Mouse (Mus musculus) limb, embryonic 11.5 days (tissue): ENCODE data around the gene Acvr1b. TPM values are rescaled to one million over a fixed set of nuclear protein-coding genes. Genes with fewer than 3 reads are reported as not detected.

Experiments used
- ATAC-seq: fragments of 200-750 bp; cut with Nextera tagmentation; 2 replicates; pipeline ENCODE4 v1.8.0; 2017; ENCODE audit warnings: low read depth; ENCODE audit not compliant: insufficient number of reproducible peaks, low FRiP score, low TSS enrichment
- DNase-seq: peaks from one replicate; pipeline ENCODE4 v3.0.0-alpha.2; 2015; ENCODE audit warnings: low spot score
- H3K27ac ChIP-seq: fragments of 300-500 bp; sonication (generic); replicated peaks from 2 replicates; pipeline ENCODE4 v1.5.1; 2014; ENCODE audit warnings: low read depth, mild to moderate bottlenecking, low read length
- H3K27me3 ChIP-seq: fragments of 300-500 bp; sonication (generic); 2 replicates; pipeline ENCODE4 v1.6.1; 2014; ENCODE audit warnings: mild to moderate bottlenecking, low read length, mixed read lengths; ENCODE audit not compliant: control insufficient read depth, insufficient read depth
- H3K36me3 ChIP-seq: fragments of 300-500 bp; sonication (generic); 2 replicates; pipeline ENCODE4 v1.6.1; 2014; ENCODE audit warnings: mild to moderate bottlenecking, low read length, moderate library complexity, mixed read lengths; ENCODE audit not compliant: control insufficient read depth, insufficient read depth
- H3K4me1 ChIP-seq: fragments of 300-500 bp; sonication (generic); 2 replicates; pipeline ENCODE4 v1.6.1; 2014; ENCODE audit warnings: low read length, mixed read lengths; ENCODE audit not compliant: control insufficient read depth, insufficient read depth
- H3K4me2 ChIP-seq: fragments of 300-500 bp; sonication (generic); 2 replicates; pipeline ENCODE4 v1.6.1; 2014; ENCODE audit warnings: low read depth, mild to moderate bottlenecking, moderate library complexity; ENCODE audit not compliant: severe bottlenecking
- H3K4me3 ChIP-seq: fragments of 300-500 bp; sonication (generic); 2 replicates; pipeline ENCODE4 v1.5.1; 2014; ENCODE audit warnings: low read depth, low read length
- H3K9ac ChIP-seq: fragments of 300-500 bp; sonication (generic); 2 replicates; pipeline ENCODE4 v1.6.1; 2014; ENCODE audit warnings: mild to moderate bottlenecking, low read length
- H3K9me3 ChIP-seq: fragments of 300-500 bp; sonication (generic); 2 replicates; pipeline ENCODE4 v1.6.1; 2016; ENCODE audit warnings: low read length; ENCODE audit not compliant: control insufficient read depth
- WGBS: fragments of 180-500 bp; shearing (Covaris S2); extraction: QIAGEN DNeasy Blood & Tissue Kit; methylation state at CpG from one replicate; pipeline ENCODE4 v1.1.7; 2014; 5-methylcytosine and 5-hydroxymethylcytosine counted together
- polyA plus RNA-seq: library from polyadenylated mRNA; unstranded; fragments of >200 nt; fragmentation: Nextera tagmentation; extraction: Ambion mirVana; gene quantifications from 2 replicates; pipeline ENCODE4 v1.2.1, GENCODE M21; 2014

Gene Acvr1b
- polyA plus RNA-seq, 1 experiment from 2014 or later, result 9.4 TPM

DNA sequence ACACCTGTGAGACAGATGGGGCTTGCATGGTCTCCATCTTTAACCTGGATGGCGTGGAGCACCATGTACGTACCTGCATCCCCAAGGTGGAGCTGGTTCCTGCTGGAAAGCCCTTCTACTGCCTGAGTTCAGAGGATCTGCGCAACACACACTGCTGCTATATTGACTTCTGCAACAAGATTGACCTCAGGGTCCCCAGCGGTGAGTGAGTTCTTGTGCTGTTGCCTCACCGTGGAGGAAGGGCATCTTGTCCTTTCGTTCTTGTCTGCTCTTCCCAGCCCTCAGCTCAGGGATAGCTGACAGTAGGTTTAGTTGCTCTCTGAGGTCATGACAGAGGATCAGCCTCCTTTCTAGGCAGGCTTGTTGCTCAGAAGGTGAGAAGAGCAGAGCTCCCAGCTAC, 20.1 kb downstream of the Acvr1b start:
- 97% methylated on average over 6 of the region's 6 CpGs for WGBS
- H3K9ac ChIP-seq, result no peak overlapping the region
- ATAC-seq, result no peak
- H3K4me1 ChIP-seq, result 0 out of 2 replicates have a peak, but pooled peaks cover 6% of the 10 kb centered on the region
- H3K27ac ChIP-seq, result no peak overlapping the region
- H3K36me3 ChIP-seq, result peaks cover 20% of the 10 kb centered on the region
- H3K4me2 ChIP-seq, result no peak overlapping the region
- no peaks in the 10 kb centered on the region for H3K9me3 ChIP-seq
- no peaks in the 10 kb centered on the region for H3K27me3 ChIP-seq
- DNase-seq, result no peak
- H3K4me3 ChIP-seq, result no peak overlapping the region

DNA sequence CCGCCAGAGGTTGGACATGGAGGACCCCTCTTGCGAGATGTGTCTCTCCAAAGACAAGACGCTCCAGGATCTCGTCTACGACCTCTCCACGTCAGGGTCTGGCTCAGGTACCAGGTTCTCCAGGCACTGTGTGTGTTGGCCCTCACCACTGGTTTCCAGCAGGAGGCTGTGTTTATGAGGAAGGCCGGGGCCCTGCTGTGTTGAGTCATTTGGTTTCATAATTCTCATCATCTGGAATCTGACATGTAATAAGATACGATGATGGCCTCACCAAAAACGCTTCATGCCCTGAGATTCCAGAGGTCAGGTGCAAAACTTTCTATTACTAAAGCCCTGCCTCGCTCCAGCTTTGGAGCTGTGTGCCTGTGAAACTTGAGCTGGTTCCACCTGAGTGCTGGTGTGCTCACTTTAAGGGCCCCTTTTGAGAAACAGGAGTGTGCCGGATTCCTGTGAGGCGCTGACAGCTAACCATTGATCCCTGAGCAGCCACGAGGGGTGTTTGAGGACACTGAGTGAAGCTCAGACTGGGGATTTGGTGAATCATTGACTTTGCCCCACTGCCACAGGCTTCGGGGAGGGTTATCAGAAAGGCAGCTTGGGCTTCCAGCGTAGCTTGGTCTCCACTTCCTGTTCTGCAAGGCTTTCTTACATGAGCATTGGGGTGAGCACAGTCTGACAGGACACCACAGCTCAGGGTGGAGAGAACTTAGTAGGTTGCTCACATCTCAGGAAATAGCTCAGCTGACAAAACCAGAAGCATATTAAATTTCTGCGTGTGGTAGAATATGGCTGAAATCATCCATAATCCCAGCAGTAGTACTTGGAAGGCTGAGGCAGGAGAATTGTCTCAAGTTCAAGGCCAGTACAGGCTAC, 21.3 kb downstream of the Acvr1b start:
- Histone ChIP-seq H3K4me2 (no peak overlapping the region), H3K4me1 (0 out of 2 replicates have a peak, but pooled peaks cover 6% of the 10 kb centered on the region), H3K9ac (no peak overlapping the region), H3K9me3 (no peaks in the 10 kb centered on the region), H3K27me3 (no peaks in the 10 kb centered on the region), H3K27ac (no peak overlapping the region), H3K4me3 (no peak overlapping the region), H3K36me3 (peaks cover 26% of the 10 kb centered on the region)
- 94% methylated on average over 16 of the region's 16 CpGs for WGBS
- DNase-seq, result no peak
- ATAC-seq, result no peak

DNA sequence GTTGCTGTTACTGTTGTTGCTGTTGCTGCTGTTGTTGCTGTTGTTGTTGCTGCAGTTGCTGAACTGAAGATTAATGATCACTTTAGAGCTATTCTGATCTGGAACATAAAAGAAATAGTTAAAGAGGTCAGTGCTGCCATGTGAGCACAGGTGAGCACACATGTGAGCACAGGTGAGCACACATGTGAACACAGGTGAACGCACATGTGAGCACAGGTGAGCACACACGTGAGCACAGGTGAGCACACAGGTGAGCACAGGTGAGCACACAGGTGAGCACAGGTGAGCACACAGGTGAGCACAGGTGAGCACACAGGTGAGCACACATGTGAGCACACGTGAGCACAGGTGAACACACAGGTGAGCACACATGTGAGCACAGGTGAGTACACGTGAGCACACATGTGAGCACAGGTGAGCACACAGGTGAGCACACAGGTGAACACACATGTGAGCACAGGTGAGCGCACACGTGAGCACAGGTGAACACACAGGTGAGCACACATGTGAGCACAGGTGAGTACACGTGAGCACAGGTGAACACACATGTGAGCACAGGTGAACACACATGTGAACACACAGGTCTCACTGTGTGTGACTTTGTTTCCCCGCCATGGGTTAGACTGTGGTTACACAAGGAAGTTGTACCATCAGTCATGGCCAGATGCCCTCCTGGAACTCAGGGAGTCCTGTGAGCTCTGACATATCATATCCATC, 22.4 kb downstream of the Acvr1b start:
- ATAC-seq (no peak), DNase-seq (no peak)
- no peak overlapping the region for H3K4me2 ChIP-seq
- no peak overlapping the region for H3K4me3 ChIP-seq
- no peak overlapping the region for H3K27ac ChIP-seq
- 0 out of 2 replicates have a peak, but pooled peaks cover 4% of the 10 kb centered on the region for H3K4me1 ChIP-seq
- H3K9ac ChIP-seq, result no peak overlapping the region
- peaks cover 35% of the 10 kb centered on the region for H3K36me3 ChIP-seq
- WGBS, result 93% methylated on average over 8 of the region's 8 CpGs
- H3K9me3 ChIP-seq, result no peaks in the 10 kb centered on the region
- no peaks in the 10 kb centered on the region for H3K27me3 ChIP-seq

DNA sequence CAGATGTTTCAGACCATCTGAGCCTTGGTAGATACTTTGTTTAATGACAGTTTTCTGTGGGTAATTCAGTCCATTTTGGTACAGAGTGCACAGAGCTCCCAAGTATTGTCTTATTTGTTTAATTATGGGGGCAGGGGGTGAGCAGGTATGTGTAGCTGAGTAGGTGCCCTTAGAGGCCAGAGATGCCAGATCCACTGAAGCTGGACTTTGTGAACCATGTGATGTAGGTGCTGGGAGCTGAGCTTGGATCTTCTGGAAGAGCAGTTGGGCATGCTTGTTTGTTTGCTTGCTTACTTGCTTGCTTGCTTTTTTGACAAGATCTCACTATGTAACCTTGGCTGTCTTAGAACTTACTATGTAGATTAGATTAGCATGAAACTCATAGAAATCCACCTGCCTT, 23.1 kb downstream of the Acvr1b start:
- no peak for ATAC-seq
- H3K36me3 ChIP-seq, result peaks cover 35% of the 10 kb centered on the region

DNA sequence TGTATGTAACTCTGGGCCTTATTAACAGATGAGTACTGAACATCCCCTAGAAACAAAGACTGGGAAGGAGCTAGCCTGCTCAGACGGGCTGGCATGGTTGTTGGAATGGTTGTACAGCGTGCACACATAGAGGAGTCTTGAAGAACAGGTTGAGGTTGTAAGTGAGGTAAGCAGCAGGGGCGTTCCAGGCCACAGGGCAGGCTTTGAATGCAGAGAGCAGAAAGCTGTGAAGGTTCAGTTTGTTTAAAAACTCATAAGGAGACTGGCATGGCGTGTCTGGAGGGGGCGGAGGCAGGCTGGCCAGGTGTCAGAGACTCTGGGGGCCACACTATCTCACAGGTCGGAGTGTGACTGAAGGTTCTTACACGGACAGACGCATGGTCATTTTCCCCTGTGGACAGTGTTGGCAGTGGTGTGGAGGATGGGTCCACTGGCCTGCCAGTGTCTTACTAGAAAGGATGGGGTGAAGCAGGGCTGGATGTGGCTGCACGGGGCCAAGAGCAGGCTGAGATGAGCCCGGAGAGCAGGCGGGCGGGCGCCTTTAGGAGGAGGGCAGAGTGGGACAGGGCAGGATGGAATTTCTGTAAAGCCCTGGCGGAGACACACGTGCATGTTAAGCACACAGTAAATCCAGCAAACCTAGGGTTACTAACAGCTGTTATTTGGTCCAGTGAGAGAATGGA, 23.8 kb downstream of the Acvr1b start:
- H3K27ac ChIP-seq, result no peak overlapping the region

More for the DNA sequence above, 23.1 kb downstream of the Acvr1b start:
- Histone ChIP-seq H3K27ac (no peak overlapping the region), H3K27me3 (no peaks in the 10 kb centered on the region), H3K4me1 (0 out of 2 replicates have a peak, but pooled peaks cover 2% of the 10 kb centered on the region), H3K9me3 (no peaks in the 10 kb centered on the region), H3K9ac (no peak overlapping the region), H3K4me2 (no peak overlapping the region), H3K4me3 (no peak overlapping the region)
- DNase-seq, result no peak

DNA sequence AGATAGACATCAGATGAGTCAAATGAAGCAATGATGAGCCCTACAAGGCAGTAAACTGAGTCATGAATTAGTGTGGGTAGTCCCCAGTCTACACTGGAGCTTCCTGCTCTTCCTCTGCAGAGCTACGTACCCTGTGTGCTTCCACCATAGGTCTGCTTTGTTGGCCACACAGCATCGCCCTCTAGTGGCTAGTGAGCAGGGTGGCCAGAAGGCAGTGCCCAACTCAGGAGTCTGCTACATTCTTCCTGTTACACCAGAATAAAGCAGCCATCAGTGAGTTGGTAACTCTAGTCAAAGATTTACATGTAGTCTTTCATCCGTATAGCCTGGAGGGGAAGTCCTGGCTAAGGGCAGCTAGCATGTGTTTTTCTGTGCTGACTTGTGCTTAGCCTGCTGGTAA, 24.4 kb downstream of the Acvr1b start:
- WGBS, result 24% methylated on average over 3 of the region's 3 CpGs
- Histone ChIP-seq H3K9ac (no peak overlapping the region), H3K27me3 (no peaks in the 10 kb centered on the region), H3K4me2 (no peak overlapping the region), H3K4me3 (no peak overlapping the region), H3K36me3 (peaks cover 43% of the 10 kb centered on the region), H3K27ac (no peak overlapping the region), H3K9me3 (no peaks in the 10 kb centered on the region), H3K4me1 (no peaks in the 10 kb centered on the region)
- DNase-seq, result peak; percentile 74
- no peak for ATAC-seq

More for the DNA sequence above, 23.8 kb downstream of the Acvr1b start:
- Histone ChIP-seq H3K4me1 (no peaks in the 10 kb centered on the region), H3K4me2 (no peak overlapping the region), H3K4me3 (no peak overlapping the region), H3K36me3 (peaks cover 40% of the 10 kb centered on the region), H3K27me3 (no peaks in the 10 kb centered on the region), H3K9me3 (no peaks in the 10 kb centered on the region), H3K9ac (no peak overlapping the region)
- 91% methylated on average over 15 of the region's 15 CpGs for WGBS
- ATAC-seq (no peak), DNase-seq (no peak)

DNA sequence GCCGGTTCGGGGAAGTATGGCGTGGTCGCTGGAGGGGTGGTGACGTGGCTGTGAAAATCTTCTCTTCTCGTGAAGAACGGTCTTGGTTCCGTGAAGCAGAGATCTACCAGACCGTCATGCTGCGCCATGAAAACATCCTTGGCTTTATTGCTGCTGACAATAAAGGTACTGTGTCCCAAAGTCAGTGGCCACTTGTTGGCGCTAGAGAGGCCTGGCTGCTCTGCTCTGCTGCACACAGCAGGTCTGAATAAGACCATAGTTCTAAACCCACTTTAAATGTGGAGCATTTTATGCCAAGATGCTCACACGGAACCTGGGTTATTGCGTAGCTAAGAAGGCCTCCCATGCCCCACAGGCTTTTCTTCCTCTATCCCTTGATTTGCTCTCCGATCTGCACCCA, 25.0 kb downstream of the Acvr1b start:
- ATAC-seq, result no peak
- WGBS, result 91% methylated on average over 14 of the region's 14 CpGs
- H3K27me3 ChIP-seq, result no peaks in the 10 kb centered on the region
- DNase-seq, result no peak
- peaks cover 43% of the 10 kb centered on the region for H3K36me3 ChIP-seq
- no peak overlapping the region for H3K4me3 ChIP-seq
- H3K9me3 ChIP-seq, result no peaks in the 10 kb centered on the region
- H3K4me1 ChIP-seq, result no peaks in the 10 kb centered on the region
- no peak overlapping the region for H3K27ac ChIP-seq
- H3K9ac ChIP-seq, result no peak overlapping the region
- no peak overlapping the region for H3K4me2 ChIP-seq

DNA sequence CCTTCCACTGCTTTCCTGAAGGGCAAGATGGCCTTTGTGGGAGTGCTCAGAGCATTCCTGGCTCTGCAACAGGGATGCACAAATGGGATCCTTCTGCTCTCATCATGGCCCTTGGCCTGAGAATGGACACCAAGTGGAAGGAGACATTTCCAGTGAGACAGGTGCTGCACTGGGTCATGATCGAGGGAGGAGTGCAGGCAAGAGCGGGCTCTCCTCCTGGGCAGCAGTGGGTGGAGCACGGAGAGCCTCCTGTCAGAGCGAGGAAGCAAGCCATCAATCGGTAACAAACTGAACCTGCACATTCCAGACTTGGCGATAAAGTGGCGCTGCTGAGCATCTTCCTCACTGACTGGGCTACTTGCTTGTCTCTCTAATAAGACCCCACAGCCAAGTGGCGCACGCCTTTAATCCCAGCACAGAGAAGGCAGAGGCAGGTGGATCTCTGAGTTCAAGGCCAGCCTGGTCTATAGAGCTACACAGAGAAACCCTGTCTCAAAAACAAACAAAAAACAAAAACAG, 27.0 kb downstream of the Acvr1b start:
- H3K9me3 ChIP-seq, result no peaks in the 10 kb centered on the region
- peaks cover 33% of the 10 kb centered on the region for H3K36me3 ChIP-seq
- no peak for ATAC-seq
- no peaks in the 10 kb centered on the region for H3K4me1 ChIP-seq
- H3K4me2 ChIP-seq, result no peak overlapping the region
- H3K27me3 ChIP-seq, result no peaks in the 10 kb centered on the region
- DNase-seq, result no peak
- H3K4me3 ChIP-seq, result no peak overlapping the region
- WGBS, result 98% methylated on average over 9 of the region's 9 CpGs
- H3K27ac ChIP-seq, result no peak overlapping the region
- H3K9ac ChIP-seq, result no peak overlapping the region
